Mouse (Mus musculus): ENCODE results near the gene Kif11. TPM values are rescaled to one million over a fixed set of nuclear protein-coding genes. Genes with fewer than 3 reads are reported as not detected.

The Kif11 gene
- 29.4 TPM for polyA plus RNA-seq (2021)

DNA sequence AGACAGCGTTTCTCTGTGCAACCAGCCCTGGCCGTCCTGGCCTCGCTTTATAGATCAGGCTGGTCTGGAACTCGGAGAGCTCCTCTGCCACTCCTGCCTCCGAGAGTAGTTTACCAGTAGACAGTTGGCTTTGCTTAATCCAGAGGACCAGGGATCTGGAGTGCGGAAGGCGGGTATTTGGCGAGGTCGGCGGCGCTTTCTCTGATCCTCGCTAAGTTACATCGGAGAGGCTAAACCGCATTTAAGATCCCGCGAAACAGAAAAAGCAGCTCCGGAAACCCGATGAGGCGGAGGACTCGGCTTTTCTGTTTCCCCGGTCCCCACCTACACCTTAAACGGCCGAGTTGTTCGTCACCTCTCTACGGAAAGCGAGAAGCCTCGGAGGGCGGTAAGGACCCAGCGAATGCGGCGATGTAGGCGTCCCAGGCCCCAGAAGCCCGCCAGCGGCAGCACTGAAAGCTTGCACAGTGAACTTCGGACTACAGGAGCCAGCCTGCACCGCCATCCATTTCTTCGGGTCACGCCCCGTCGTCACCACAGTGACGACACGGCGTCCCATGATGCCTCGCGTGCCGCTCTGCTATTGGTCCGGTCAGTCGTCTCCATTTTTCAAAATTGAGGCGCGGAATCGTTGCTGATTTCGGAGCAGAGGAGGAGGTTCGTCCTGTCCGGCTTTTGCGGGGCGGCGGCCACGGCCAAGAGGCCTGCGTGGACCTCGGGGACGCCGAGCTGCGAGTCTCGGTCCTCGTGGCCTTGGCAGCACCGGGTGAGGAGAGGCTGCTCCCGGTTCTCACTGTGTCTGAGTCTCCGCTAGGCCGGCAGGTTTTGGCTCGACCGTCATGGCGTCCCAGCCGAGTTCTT is at the start of gene Kif11:
Gene Kif11 (plus strand): TSS at position 649 of the 861 bp plus-strand sequence.
- no peak for TF ChIP-seq CTCF (IDR thresholded peaks at IDR 0.05)
- POLR2A ChIA-PET, result interaction anchor here (0.6 to 2.1 kb wide), 6 partner anchors 9 to 43 kb away, joined by 3 to 12 read pairs (median 3); no protein-coding TSS in a partner anchor
- ATAC-seq (peak; percentile 88), DNase-seq (ENCODE audit: low read depth, low spot score) (peak; percentile 81)
- CTCF ChIA-PET, result interaction anchor here (0.6 to 7.3 kb wide), 5 partner anchors 10 to 130 kb away, joined by 3 to 35 read pairs (median 4); no protein-coding TSS in a partner anchor
- in situ Hi-C loops (cut with MboI; ENCODE audit: low pct_unique_long_range_greater_than_20kb), result no loop called here
- H3K27me3 ChIP-seq, result no peaks in the 10 kb centered on the region

DNA sequence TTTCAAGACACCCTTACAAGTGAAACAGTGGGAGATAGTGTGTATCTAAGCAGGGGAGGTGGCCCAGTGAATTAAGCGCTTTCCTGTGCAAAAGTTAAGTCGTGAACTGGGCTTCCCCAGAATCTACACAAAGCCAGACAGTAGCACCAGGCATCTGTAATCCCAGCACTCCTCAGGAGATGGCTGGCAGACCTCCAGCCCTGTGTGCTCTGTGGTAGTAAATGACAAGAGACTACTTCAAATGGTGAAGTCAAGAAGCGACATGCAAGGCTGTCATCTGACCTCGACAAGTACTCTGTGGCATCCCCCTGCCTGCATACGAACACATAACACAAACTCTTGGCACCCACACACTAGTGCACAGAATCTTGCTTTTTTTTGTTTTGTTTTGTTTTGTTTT is 49.0 kb upstream of the Kif11 start:
- ChIA-PET POLR2A (no interaction called here), CTCF (interaction anchor here (0.9 kb wide), 1 partner anchor 22 kb away, joined by 3 read pairs; no protein-coding TSS in a partner anchor)
- H3K27me3 ChIP-seq, result no peaks in the 10 kb centered on the region
- no peak for DNase-seq (ENCODE audit: low read depth, low spot score)
- no peak for TF ChIP-seq CTCF (IDR thresholded peaks at IDR 0.05)
- in situ Hi-C loops (cut with MboI; ENCODE audit: low pct_unique_long_range_greater_than_20kb), result no loop called here
- no peak for ATAC-seq

DNA sequence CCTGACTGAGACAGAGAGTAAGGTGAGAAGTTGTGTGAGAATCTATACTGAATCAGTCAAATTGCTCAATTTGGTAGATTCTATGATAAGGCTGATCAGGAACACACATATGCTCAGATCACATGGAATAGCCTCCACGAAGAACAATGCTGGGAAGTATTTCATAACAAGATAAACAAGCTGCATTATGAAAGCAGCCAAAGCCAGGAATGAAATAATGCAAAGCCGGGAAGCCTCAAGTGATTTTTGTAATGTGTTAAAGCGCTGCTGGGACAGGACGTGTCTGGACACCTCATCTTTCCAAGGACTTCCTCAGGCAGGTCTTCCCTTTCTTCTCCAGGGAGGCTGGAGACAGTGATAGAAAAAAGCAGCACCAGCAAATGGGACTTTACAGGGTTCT is 43.5 kb upstream of the Kif11 start:
- TF ChIP-seq CTCF (IDR thresholded peaks at IDR 0.05), result no peak
- H3K27me3 ChIP-seq, result no peaks in the 10 kb centered on the region
- in situ Hi-C loops (cut with MboI; ENCODE audit: low pct_unique_long_range_greater_than_20kb), result no loop called here
- ATAC-seq, result no peak
- POLR2A ChIA-PET, result interaction anchor here (0.6 kb wide), 1 partner anchor 34 kb away, joined by 3 read pairs; no protein-coding TSS in a partner anchor
- CTCF ChIA-PET, result no interaction called here
- no peak for DNase-seq (ENCODE audit: low read depth, low spot score)

DNA sequence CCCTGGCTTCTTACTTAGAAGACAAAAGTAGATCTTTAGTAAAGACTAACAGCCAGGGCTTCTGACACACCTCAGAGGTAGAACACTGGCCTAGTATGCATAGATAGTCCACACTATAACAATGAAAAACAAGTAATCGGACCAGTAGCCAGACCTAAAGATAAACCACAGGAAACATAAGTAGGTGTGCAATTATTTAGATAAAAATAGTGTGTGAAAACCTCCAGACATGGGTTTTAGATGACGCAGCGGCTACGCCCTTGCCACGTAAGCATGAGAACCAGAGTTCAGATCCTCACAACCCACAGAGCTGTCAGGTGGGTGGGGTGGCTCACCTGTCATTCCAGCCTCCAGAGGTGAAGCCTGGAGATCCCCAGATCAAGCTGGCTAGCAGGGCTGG is 42.8 kb upstream of the Kif11 start:
- ChIA-PET POLR2A (interaction anchor here (0.6 kb wide), 1 partner anchor 35 kb away, joined by 3 read pairs; no protein-coding TSS in a partner anchor), CTCF (no interaction called here)
- in situ Hi-C loops (cut with MboI; ENCODE audit: low pct_unique_long_range_greater_than_20kb), result no loop called here
- ATAC-seq (no peak), DNase-seq (ENCODE audit: low read depth, low spot score) (no peak)
- H3K27me3 ChIP-seq, result no peaks in the 10 kb centered on the region
- no peak for TF ChIP-seq CTCF (IDR thresholded peaks at IDR 0.05)

- ATAC-seq (no peak), DNase-seq (ENCODE audit: low read depth, low spot score) (no peak)
- TF ChIP-seq CTCF (IDR thresholded peaks at IDR 0.05), result no peak
- ChIA-PET CTCF (interaction anchor here (0.9 kb wide), 1 partner anchor 11 kb away, joined by 3 read pairs; no protein-coding TSS in a partner anchor), POLR2A (no interaction called here)
- no peaks in the 10 kb centered on the region for H3K27me3 ChIP-seq
- in situ Hi-C loops (cut with MboI; ENCODE audit: low pct_unique_long_range_greater_than_20kb), result no loop called here
Observed at GRCm38 (mm10) chr19:37335392-37335791, 40.8 kb upstream of the Kif11 start.

GRCm38 (mm10) chr19:37337752-37338151 is 38.5 kb upstream of the Kif11 start, which contains the start of gene Ide:
Ide (minus strand) TSS chr19:37337852.
- ChIA-PET POLR2A (interaction anchor here (0.6 kb wide), 1 partner anchor 141 kb away, joined by 5 read pairs; no protein-coding TSS in a partner anchor), CTCF (interaction anchor here (1.2 to 2.2 kb wide), 2 partner anchors 10 to 13 kb away, joined by 4 to 5 read pairs; no protein-coding TSS in a partner anchor)
- ATAC-seq (no peak), DNase-seq (ENCODE audit: low read depth, low spot score) (no peak)
- in situ Hi-C loops (cut with MboI; ENCODE audit: low pct_unique_long_range_greater_than_20kb), result no loop called here
- no peaks in the 10 kb centered on the region for H3K27me3 ChIP-seq
- no peak for TF ChIP-seq CTCF (IDR thresholded peaks at IDR 0.05)

- POLR2A ChIA-PET, result no interaction called here
- no peak for ATAC-seq
- no peaks in the 10 kb centered on the region for H3K27me3 ChIP-seq
- DNase-seq (ENCODE audit: low read depth, low spot score), result no peak
- CTCF ChIA-PET, result interaction anchor here (0.9 to 2.0 kb wide), 2 partner anchors 12 to 15 kb away, joined by 3 to 5 read pairs; no protein-coding TSS in a partner anchor
- TF ChIP-seq CTCF (IDR thresholded peaks at IDR 0.05), result no peak
- in situ Hi-C loops (cut with MboI; ENCODE audit: low pct_unique_long_range_greater_than_20kb), result no loop called here
Observed at GRCm38 (mm10) chr19:37340495-37340894, 35.7 kb upstream of the Kif11 start.

- ChIA-PET POLR2A (no interaction called here), CTCF (interaction anchor here (2.0 kb wide), 1 partner anchor 12 kb away, joined by 5 read pairs; no protein-coding TSS in a partner anchor)
- H3K27me3 ChIP-seq, result no peaks in the 10 kb centered on the region
- in situ Hi-C loops (cut with MboI; ENCODE audit: low pct_unique_long_range_greater_than_20kb), result no loop called here
- no peak for TF ChIP-seq CTCF (IDR thresholded peaks at IDR 0.05)
- DNase-seq (ENCODE audit: low read depth, low spot score) (no peak), ATAC-seq (no peak)
Observed at GRCm38 (mm10) chr19:37340931-37341330, 35.3 kb upstream of the Kif11 start.

DNA sequence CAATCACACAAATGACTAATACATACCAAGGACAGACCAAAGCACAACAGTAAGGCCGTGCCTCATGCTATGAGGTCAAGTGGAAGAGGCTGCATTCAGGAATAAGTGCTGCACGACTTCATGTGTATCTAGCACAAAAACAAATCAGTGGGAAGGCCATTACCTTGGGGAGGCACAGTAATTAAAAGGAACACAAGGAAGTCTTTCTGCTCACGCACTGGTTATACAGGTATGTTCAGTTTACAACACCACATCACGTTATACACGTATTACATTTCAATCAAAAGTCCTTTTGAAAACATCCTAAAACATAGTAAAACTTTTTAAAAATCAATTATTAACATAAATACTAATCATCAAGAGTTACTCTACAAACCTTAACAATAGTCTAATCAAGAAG is 32.3 kb upstream of the Kif11 start:
- CTCF ChIA-PET, result no interaction called here
- POLR2A ChIA-PET, result no interaction called here
- in situ Hi-C loops (cut with MboI; ENCODE audit: low pct_unique_long_range_greater_than_20kb), result no loop called here
- ATAC-seq (no peak), DNase-seq (ENCODE audit: low read depth, low spot score) (no peak)
- no peak for TF ChIP-seq CTCF (IDR thresholded peaks at IDR 0.05)
- H3K27me3 ChIP-seq, result no peaks in the 10 kb centered on the region

DNA sequence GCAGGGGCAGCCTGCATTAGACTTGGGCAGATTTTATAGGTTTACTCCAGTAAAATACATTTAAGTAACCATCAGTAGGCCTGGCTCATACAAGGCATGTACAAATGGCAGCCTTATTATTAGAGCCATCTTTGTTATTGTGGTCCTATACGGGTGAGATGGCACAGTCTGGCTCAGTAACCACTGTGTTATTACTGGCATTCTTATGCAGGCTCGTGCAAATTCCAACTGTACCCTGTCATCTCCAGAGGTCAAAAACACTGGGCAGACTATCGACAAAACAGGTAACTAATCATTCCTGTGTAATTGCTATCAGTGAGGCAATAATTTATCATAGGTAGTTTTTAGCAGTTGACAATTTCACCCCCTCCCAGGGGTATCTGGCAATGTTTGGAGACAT is 29.9 kb upstream of the Kif11 start:
- TF ChIP-seq CTCF (IDR thresholded peaks at IDR 0.05), result no peak
- ChIA-PET POLR2A (no interaction called here), CTCF (interaction anchor here (0.9 to 1.6 kb wide), 2 partner anchors 9 to 69 kb away, joined by 3 to 5 read pairs; no protein-coding TSS in a partner anchor)
- peak; percentile 60 for DNase-seq (ENCODE audit: low read depth, low spot score)
- H3K27me3 ChIP-seq, result no peaks in the 10 kb centered on the region
- peak; percentile 93 for ATAC-seq
- in situ Hi-C loops (cut with MboI; ENCODE audit: low pct_unique_long_range_greater_than_20kb), result no loop called here

DNA sequence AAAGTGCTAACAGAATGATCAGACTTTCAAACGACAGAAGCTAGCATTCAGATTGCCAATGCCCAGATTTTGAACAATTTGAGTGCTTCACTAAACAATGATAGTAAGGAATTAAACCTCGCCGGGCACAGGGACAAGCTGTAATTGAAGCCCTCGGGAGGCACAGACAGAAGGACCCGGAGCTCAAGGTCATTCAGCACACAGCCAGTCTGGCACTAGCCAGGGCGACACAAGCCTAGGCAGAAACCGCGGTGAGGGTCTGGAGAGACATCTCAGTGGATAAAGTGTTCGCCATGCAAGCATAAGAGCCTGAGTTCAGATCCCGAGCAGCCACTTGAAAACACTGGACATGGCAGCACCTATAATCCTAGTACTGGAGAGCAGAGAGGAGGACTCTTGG is 27.9 kb upstream of the Kif11 start:
- ATAC-seq (no peak), DNase-seq (ENCODE audit: low read depth, low spot score) (no peak)
- in situ Hi-C loops (cut with MboI; ENCODE audit: low pct_unique_long_range_greater_than_20kb), result no loop called here
- no peak for TF ChIP-seq CTCF (IDR thresholded peaks at IDR 0.05)
- H3K27me3 ChIP-seq, result no peaks in the 10 kb centered on the region
- CTCF ChIA-PET, result interaction anchor here (0.7 kb wide), 1 partner anchor 22 kb away, joined by 3 read pairs; no protein-coding TSS in a partner anchor
- POLR2A ChIA-PET, result interaction anchor here (1.2 kb wide), 1 partner anchor 28 kb away, joined by 3 read pairs; the partner anchor contains the start of gene Kif11
